Mouse (Mus musculus): ENCODE measurements around the gene Coq9. TPM values are rescaled to one million over a fixed set of nuclear protein-coding genes. Genes with fewer than 3 reads are reported as not detected.

Gene Coq9
- polyA plus RNA-seq, 1 experiment from 2014 or later, result 51.4 TPM

GRCm38 (mm10) chr8:94863897-94864673, 26.0 kb downstream of the Coq9 start:
- Histone ChIP-seq H3K4me1 (ENCODE audit: insufficient read depth, low read depth, low read length) (no peaks in the 10 kb centered on the region; the same call in 1 of the 2 replicates), H3K36me3 (ENCODE audit: insufficient read depth, low read length) (peaks cover 33% of the 10 kb centered on the region), H3K4me3 (ENCODE audit: low read depth, low read length) (no peak overlapping the region), H3K9me3 (ENCODE audit: low read length) (no peaks in the 10 kb centered on the region), H3K27ac (ENCODE audit: low read length) (no peak overlapping the region), H3K4me2 (replicated peaks; ENCODE audit: low read depth, low read length) (no peak overlapping the region), H3K9ac (replicated peaks; ENCODE audit: low read depth) (no peak overlapping the region), H3K27me3 (replicated peaks; ENCODE audit: insufficient read depth, low read length) (no peaks in the 10 kb centered on the region)
- DNase-seq (ENCODE audit: low spot score) (no peak), ATAC-seq (no peak)
- TF ChIP-seq CTCF (IDR thresholded peaks at IDR 0.05) (peak; percentile 43), EP300 (IDR thresholded peaks at IDR 0.05) (no peak)
- WGBS, result 71% methylated on average over 10 of the region's 10 CpGs

DNA sequence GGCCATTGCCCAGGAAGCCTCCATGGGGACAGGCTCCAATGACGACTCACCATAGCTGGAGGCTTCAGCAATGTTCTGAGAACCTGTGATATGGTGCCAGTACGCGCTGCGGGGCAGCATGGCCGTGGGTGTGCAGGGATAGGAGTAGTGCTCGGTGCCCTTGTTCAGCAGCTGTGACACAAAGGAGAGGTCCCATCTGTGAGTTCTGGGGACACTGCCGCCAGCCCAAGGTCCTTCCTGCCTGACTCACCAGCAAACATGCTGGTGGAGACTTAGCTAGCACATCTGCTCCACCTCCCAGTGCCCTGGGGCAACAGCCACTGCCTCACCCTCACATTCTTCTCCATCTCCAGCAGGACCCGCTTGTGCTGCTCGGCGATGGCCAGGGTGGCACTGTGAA, 27.2 kb downstream of the Coq9 start:
- Histone ChIP-seq H3K27ac (ENCODE audit: low read length) (no peak overlapping the region), H3K4me2 (replicated peaks; ENCODE audit: low read depth, low read length) (no peak overlapping the region), H3K9me3 (ENCODE audit: low read length) (no peaks in the 10 kb centered on the region), H3K27me3 (replicated peaks; ENCODE audit: insufficient read depth, low read length) (no peaks in the 10 kb centered on the region), H3K4me1 (ENCODE audit: insufficient read depth, low read depth, low read length) (peaks cover 6% of the 10 kb centered on the region; the same call in 1 of the 2 replicates), H3K4me3 (ENCODE audit: low read depth, low read length) (no peak overlapping the region), H3K36me3 (ENCODE audit: insufficient read depth, low read length) (peaks cover 33% of the 10 kb centered on the region), H3K9ac (replicated peaks; ENCODE audit: low read depth) (no peak overlapping the region)
- DNase-seq (ENCODE audit: low spot score) (no peak), ATAC-seq (no peak)
- TF ChIP-seq CTCF (IDR thresholded peaks at IDR 0.05) (no peak), EP300 (IDR thresholded peaks at IDR 0.05) (no peak)
- WGBS, result 78% methylated on average over 10 of the region's 10 CpGs

DNA sequence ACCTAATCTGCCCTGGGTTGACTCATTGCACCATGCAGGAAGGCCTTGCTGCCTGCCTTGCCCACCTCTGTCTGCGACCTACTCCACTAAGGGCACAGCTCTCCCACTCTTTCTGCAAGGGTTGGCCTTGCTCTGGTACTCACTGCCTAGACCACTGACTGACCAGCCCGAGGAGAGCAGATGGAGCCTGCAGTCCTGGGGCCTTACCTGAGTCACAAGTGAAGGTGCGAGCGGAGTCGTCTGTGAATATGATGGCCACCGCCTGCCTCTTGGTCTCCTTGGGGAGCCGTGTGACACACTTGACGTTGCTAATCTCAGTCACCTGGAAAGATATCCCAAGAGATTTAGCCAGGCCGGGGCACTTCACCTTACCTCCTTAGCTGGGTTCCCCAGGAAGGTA, 28.8 kb downstream of the Coq9 start:
- Histone ChIP-seq H3K27ac (ENCODE audit: low read length) (no peak overlapping the region), H3K36me3 (ENCODE audit: insufficient read depth, low read length) (peaks cover 33% of the 10 kb centered on the region), H3K9me3 (ENCODE audit: low read length) (no peaks in the 10 kb centered on the region), H3K4me1 (ENCODE audit: insufficient read depth, low read depth, low read length) (peaks cover 22% of the 10 kb centered on the region), H3K27me3 (replicated peaks; ENCODE audit: insufficient read depth, low read length) (no peaks in the 10 kb centered on the region), H3K9ac (replicated peaks; ENCODE audit: low read depth) (no peak overlapping the region), H3K4me3 (ENCODE audit: low read depth, low read length) (no peak overlapping the region), H3K4me2 (replicated peaks; ENCODE audit: low read depth, low read length) (no peak overlapping the region)
- DNase-seq (ENCODE audit: low spot score) (no peak), ATAC-seq (no peak)
- 87% methylated on average over 9 of the region's 9 CpGs for WGBS
- TF ChIP-seq EP300 (IDR thresholded peaks at IDR 0.05) (no peak), CTCF (IDR thresholded peaks at IDR 0.05) (no peak)

DNA sequence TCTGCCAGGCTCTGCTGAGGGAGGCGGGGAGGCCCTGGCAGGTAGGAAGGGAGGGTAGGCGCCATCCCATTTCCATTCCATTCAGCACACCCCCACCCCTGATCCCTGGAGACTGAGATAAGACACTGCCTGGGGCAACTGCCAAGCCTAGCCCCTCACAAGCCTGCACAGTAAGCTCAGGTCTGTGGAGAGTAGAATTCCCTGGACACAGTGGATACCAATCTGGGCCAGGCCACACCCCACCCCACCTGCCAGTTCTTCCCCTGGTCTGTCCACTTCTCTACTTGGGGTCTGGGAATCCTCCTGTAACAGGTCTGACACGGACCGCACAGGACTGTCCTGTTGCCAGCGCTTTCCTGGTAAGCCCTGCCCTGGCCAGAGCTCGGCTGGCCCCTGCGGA, 31.0 kb downstream of the Coq9 start:
- Histone ChIP-seq H3K27ac (ENCODE audit: low read length) (no peak overlapping the region), H3K4me2 (replicated peaks; ENCODE audit: low read depth, low read length) (no peak overlapping the region), H3K4me1 (ENCODE audit: insufficient read depth, low read depth, low read length) (peaks cover 29% of the 10 kb centered on the region), H3K9ac (replicated peaks; ENCODE audit: low read depth) (no peak overlapping the region), H3K27me3 (replicated peaks; ENCODE audit: insufficient read depth, low read length) (no peaks in the 10 kb centered on the region), H3K36me3 (ENCODE audit: insufficient read depth, low read length) (peaks cover 20% of the 10 kb centered on the region), H3K4me3 (ENCODE audit: low read depth, low read length) (no peak overlapping the region), H3K9me3 (ENCODE audit: low read length) (no peaks in the 10 kb centered on the region)
- TF ChIP-seq CTCF (IDR thresholded peaks at IDR 0.05) (no peak), EP300 (IDR thresholded peaks at IDR 0.05) (no peak)
- DNase-seq (ENCODE audit: low spot score) (no peak), ATAC-seq (no peak)
- WGBS, result 36% methylated on average over 7 of the region's 7 CpGs

DNA sequence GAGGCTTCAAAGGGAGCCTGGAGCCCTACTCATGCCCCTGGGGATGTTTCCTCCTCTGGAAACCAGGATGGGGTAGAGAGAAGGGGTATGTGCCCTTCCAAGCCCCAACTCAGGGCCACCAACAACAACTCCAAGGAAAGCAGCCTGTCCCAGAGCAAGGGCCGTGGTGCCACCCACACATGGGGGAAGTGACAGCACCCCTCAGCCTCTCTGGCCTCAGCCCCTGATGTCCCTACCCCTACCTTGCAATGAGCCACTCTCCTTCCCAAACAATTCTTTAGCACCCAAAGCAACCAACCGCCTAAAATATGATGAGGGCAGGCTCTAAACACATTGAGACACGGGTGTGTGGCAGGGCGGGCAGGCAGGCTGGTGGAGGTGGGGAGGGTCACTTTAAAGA, 31.9 kb downstream of the Coq9 start:
- TF ChIP-seq EP300 (IDR thresholded peaks at IDR 0.05) (no peak), CTCF (IDR thresholded peaks at IDR 0.05) (no peak)
- no peaks in the 10 kb centered on the region for H3K9me3 ChIP-seq (ENCODE audit: low read length)
- H3K4me2 ChIP-seq (replicated peaks; ENCODE audit: low read depth, low read length), result peak overlapping the region; percentile 69
- no peak overlapping the region for H3K9ac ChIP-seq (replicated peaks; ENCODE audit: low read depth)
- no peak for ATAC-seq
- H3K27ac ChIP-seq (ENCODE audit: low read length), result no peak overlapping the region
- peaks cover 12% of the 10 kb centered on the region for H3K36me3 ChIP-seq (ENCODE audit: insufficient read depth, low read length)
- H3K4me1 ChIP-seq (ENCODE audit: insufficient read depth, low read depth, low read length), result peaks cover 34% of the 10 kb centered on the region
- 36% methylated on average over 4 of the region's 4 CpGs for WGBS
- no peaks in the 10 kb centered on the region for H3K27me3 ChIP-seq (replicated peaks; ENCODE audit: insufficient read depth, low read length)
- H3K4me3 ChIP-seq (ENCODE audit: low read depth, low read length), result 0 out of 2 replicates have a peak overlapping the region, but pooled peaks have one; percentile 29
- no peak for DNase-seq (ENCODE audit: low spot score)

GRCm38 (mm10) chr8:94870474-94871107, 32.5 kb downstream of the Coq9 start:
- peaks cover 34% of the 10 kb centered on the region for H3K4me1 ChIP-seq (ENCODE audit: insufficient read depth, low read depth, low read length)

More at GRCm38 (mm10) chr8:94870474-94871107, 32.5 kb downstream of the Coq9 start:
- Histone ChIP-seq H3K27ac (ENCODE audit: low read length) (0 out of 2 replicates have a peak overlapping the region, but pooled peaks have one; percentile 43), H3K27me3 (replicated peaks; ENCODE audit: insufficient read depth, low read length) (no peaks in the 10 kb centered on the region), H3K4me3 (ENCODE audit: low read depth, low read length) (peak overlapping the region; percentile 29), H3K9ac (replicated peaks; ENCODE audit: low read depth) (peak overlapping the region; percentile 23), H3K9me3 (ENCODE audit: low read length) (no peaks in the 10 kb centered on the region), H3K4me2 (replicated peaks; ENCODE audit: low read depth, low read length) (peak overlapping the region; percentile 69), H3K36me3 (ENCODE audit: insufficient read depth, low read length) (peaks cover 6% of the 10 kb centered on the region; the same call in 1 of the 2 replicates)
- WGBS, result 4% methylated on average over 20 of the region's 22 CpGs
- TF ChIP-seq EP300 (IDR thresholded peaks at IDR 0.05), result no peak
- no peak for TF ChIP-seq CTCF (IDR thresholded peaks at IDR 0.05)
- ATAC-seq (no peak), DNase-seq (ENCODE audit: low spot score) (no peak)

All from lung, postnatal 0 days (tissue).